Mouse (Mus musculus) intestine, embryonic 14.5 days (tissue): ENCODE data around the gene Tspan10. TPM values are rescaled to one million over a fixed set of nuclear protein-coding genes. Genes with fewer than 3 reads are reported as not detected.

Experiments
- ATAC-seq: fragments of 200-750 bp; cut with Nextera tagmentation; replicated peaks from 2 replicates; pipeline ENCODE4 v1.8.0; 2017; ENCODE audit warnings: low read depth, moderate number of reproducible peaks, moderate TSS enrichment, moderate library complexity; ENCODE audit not compliant: low FRiP score, low TSS enrichment
- DNase-seq: peaks from one replicate; pipeline ENCODE4 v3.0.0-alpha.2; 2018; ENCODE audit warnings: low spot score
- H3K27ac ChIP-seq: fragments of 300-500 bp; sonication (generic); 2 replicates; pipeline ENCODE4 v1.5.1; 2014; ENCODE audit warnings: low read depth, mild to moderate bottlenecking, control low read depth
- H3K27me3 ChIP-seq: fragments of 300-500 bp; sonication (generic); replicated peaks from 2 replicates; pipeline ENCODE4 v1.6.1; 2014; ENCODE audit warnings: low read length, control low read depth; ENCODE audit not compliant: control insufficient read depth, insufficient read depth
- H3K36me3 ChIP-seq: fragments of 300-500 bp; sonication (generic); 2 replicates; pipeline ENCODE4 v1.6.1; 2014; ENCODE audit warnings: low read length, control low read depth; ENCODE audit not compliant: control insufficient read depth, insufficient read depth
- H3K4me1 ChIP-seq: fragments of 300-500 bp; sonication (generic); replicated peaks from 2 replicates; pipeline ENCODE4 v1.6.1; 2014; ENCODE audit warnings: low read length, control low read depth, mixed read lengths; ENCODE audit not compliant: control insufficient read depth, insufficient read depth
- H3K4me2 ChIP-seq: fragments of 300-500 bp; sonication (generic); 2 replicates; pipeline ENCODE4 v1.6.1; 2014; ENCODE audit warnings: low read length
- H3K4me3 ChIP-seq: fragments of 300-500 bp; sonication (generic); 2 replicates; pipeline ENCODE4 v1.5.1; 2014; ENCODE audit warnings: low read depth, low read length, control low read depth, mixed read lengths
- H3K9ac ChIP-seq: fragments of 300-500 bp; sonication (generic); 2 replicates; pipeline ENCODE4 v1.6.1; 2014; ENCODE audit warnings: mild to moderate bottlenecking, low read length
- H3K9me3 ChIP-seq: fragments of 300-500 bp; sonication (generic); 2 replicates; pipeline ENCODE4 v1.6.1; 2016; ENCODE audit warnings: low read length, control low read depth; ENCODE audit not compliant: control insufficient read depth
- WGBS: fragments of 180-500 bp; shearing (Covaris S2); extraction: QIAGEN DNeasy Blood & Tissue Kit; methylation state at CpG from one replicate; pipeline ENCODE4 v1.1.7; 2014; 5-methylcytosine and 5-hydroxymethylcytosine counted together
- polyA plus RNA-seq: library from polyadenylated mRNA; unstranded; fragments of >200 nt; fragmentation: Nextera tagmentation; extraction: Ambion mirVana; gene quantifications from 2 replicates; pipeline ENCODE4 v1.2.1, GENCODE M21; 2014

Tspan10 gene
- polyA plus RNA-seq, 1 experiment from 2014 or later = not detected

- H3K27me3 ChIP-seq = no peaks in the 10 kb centered on the region
- H3K4me2 ChIP-seq = no peak overlapping the region
- H3K9ac ChIP-seq = no peak overlapping the region
- 72% methylated on average over 6 of the region's 6 CpGs for WGBS
- H3K36me3 ChIP-seq = no peaks in the 10 kb centered on the region
- DNase-seq (no peak), ATAC-seq (no peak)
- H3K4me3 ChIP-seq = no peak overlapping the region
- no peak overlapping the region for H3K27ac ChIP-seq
- no peaks in the 10 kb centered on the region for H3K9me3 ChIP-seq
- H3K4me1 ChIP-seq = no peaks in the 10 kb centered on the region
Measured at GRCm38 (mm10) chr11:120444106-120444505, 1.7 kb downstream of the Tspan10 start.

GRCm38 (mm10) chr11:120445475-120445874 lies 3.0 kb downstream of the Tspan10 start:
- 65% methylated on average over 3 of the region's 3 CpGs for WGBS
- ATAC-seq = no peak

GRCm38 (mm10) chr11:120447179-120447578 lies 4.7 kb downstream of the Tspan10 start:
- Histone ChIP-seq H3K27me3 (no peaks in the 10 kb centered on the region), H3K9ac (no peak overlapping the region), H3K36me3 (no peaks in the 10 kb centered on the region), H3K9me3 (no peaks in the 10 kb centered on the region), H3K4me2 (no peak overlapping the region), H3K4me3 (no peak overlapping the region), H3K27ac (no peak overlapping the region), H3K4me1 (no peaks in the 10 kb centered on the region)
- ATAC-seq (no peak), DNase-seq (no peak)
- WGBS = 73% methylated on average over 7 of the region's 7 CpGs

More at GRCm38 (mm10) chr11:120445475-120445874, 3.0 kb downstream of the Tspan10 start:
- Histone ChIP-seq H3K36me3 (no peaks in the 10 kb centered on the region), H3K9ac (no peak overlapping the region), H3K4me2 (no peak overlapping the region), H3K9me3 (no peaks in the 10 kb centered on the region), H3K4me1 (no peaks in the 10 kb centered on the region), H3K27ac (no peak overlapping the region), H3K27me3 (no peaks in the 10 kb centered on the region), H3K4me3 (no peak overlapping the region)
- no peak for DNase-seq

GRCm38 (mm10) chr11:120452246-120452645 lies 9.8 kb downstream of the Tspan10 start:
- Histone ChIP-seq H3K4me1 (peaks cover 5% of the 10 kb centered on the region; the same call in 1 of the 2 replicates), H3K27me3 (no peaks in the 10 kb centered on the region), H3K9ac (no peak overlapping the region), H3K4me3 (no peak overlapping the region), H3K4me2 (no peak overlapping the region), H3K27ac (no peak overlapping the region), H3K36me3 (no peaks in the 10 kb centered on the region), H3K9me3 (no peaks in the 10 kb centered on the region)
- WGBS = 53% methylated on average over 3 of the region's 3 CpGs
- DNase-seq (no peak), ATAC-seq (no peak)

GRCm38 (mm10) chr11:120453306-120453705 lies 10.9 kb downstream of the Tspan10 start, which contains the start of gene Pde6g:
TSS of gene Pde6g (minus strand) at chr11:120453500.
- DNase-seq = no peak
- 84% methylated on average over 4 of the region's 4 CpGs for WGBS
- no peak for ATAC-seq
- no peak within 1 kb of the TSS for H3K9ac ChIP-seq
- no peak within 1 kb of the TSS for H3K4me2 ChIP-seq
- no peaks in the 10 kb centered on the region for H3K9me3 ChIP-seq
- H3K4me1 ChIP-seq = peaks cover 5% of the 10 kb centered on the region; the same call in 1 of the 2 replicates
- no peak within 1 kb of the TSS for H3K4me3 ChIP-seq
- no peak within 1 kb of the TSS for H3K27ac ChIP-seq
- no peaks in the 10 kb centered on the region for H3K36me3 ChIP-seq
- no peaks in the 10 kb centered on the region for H3K27me3 ChIP-seq

GRCm38 (mm10) chr11:120454965-120455364 lies 12.5 kb downstream of the Tspan10 start:
- no peak overlapping the region for H3K4me3 ChIP-seq
- H3K27ac ChIP-seq = no peak overlapping the region
- no peak for ATAC-seq
- peaks cover 5% of the 10 kb centered on the region for H3K36me3 ChIP-seq
- H3K9ac ChIP-seq = no peak overlapping the region; the same call in 1 of the 2 replicates
- H3K27me3 ChIP-seq = no peaks in the 10 kb centered on the region
- peaks cover 13% of the 10 kb centered on the region; the same call in 1 of the 2 replicates for H3K4me1 ChIP-seq
- no peaks in the 10 kb centered on the region for H3K9me3 ChIP-seq
- WGBS = 95% methylated on average over 4 of the region's 4 CpGs
- no peak for DNase-seq
- H3K4me2 ChIP-seq = no peak overlapping the region

GRCm38 (mm10) chr11:120455413-120455812 lies 13.0 kb downstream of the Tspan10 start:
- 93% methylated on average over 7 of the region's 7 CpGs for WGBS
- no peaks in the 10 kb centered on the region for H3K9me3 ChIP-seq
- DNase-seq (no peak), ATAC-seq (no peak)
- H3K27me3 ChIP-seq = no peaks in the 10 kb centered on the region
- H3K4me3 ChIP-seq = no peak overlapping the region
- H3K36me3 ChIP-seq = peaks cover 8% of the 10 kb centered on the region
- H3K4me2 ChIP-seq = no peak overlapping the region
- H3K9ac ChIP-seq = no peak overlapping the region
- no peak overlapping the region for H3K27ac ChIP-seq
- H3K4me1 ChIP-seq = peaks cover 13% of the 10 kb centered on the region; the same call in 1 of the 2 replicates

- ATAC-seq (0 out of 2 replicates have a peak, but pooled peaks have one; percentile 2), DNase-seq (no peak)
- Histone ChIP-seq H3K4me2 (peak overlapping the region; percentile 92), H3K9ac (peak overlapping the region; percentile 90), H3K9me3 (no peaks in the 10 kb centered on the region), H3K4me1 (peaks cover 13% of the 10 kb centered on the region; the same call in 1 of the 2 replicates), H3K36me3 (peaks cover 27% of the 10 kb centered on the region), H3K4me3 (peak overlapping the region; percentile 96), H3K27me3 (no peaks in the 10 kb centered on the region), H3K27ac (peak overlapping the region; percentile 71)
- 30% methylated on average over 14 of the region's 14 CpGs for WGBS
Measured at GRCm38 (mm10) chr11:120457370-120457769, 14.9 kb downstream of the Tspan10 start.
